Mouse (Mus musculus) bone marrow macrophage, adult 2 months (primary cell): ENCODE measurements around the gene Nr4a1.

ENCODE experiments used
- CTCF ChIP-seq: IDR thresholded peaks from 2 replicates; pipeline ENCODE4 v1.5.1; 2012; ENCODE audit warnings: low read depth, mild to moderate bottlenecking, low read length, moderate library complexity
- POLR2A ChIP-seq: IDR thresholded peaks from 2 replicates; pipeline ENCODE4 v1.6.1; 2012; ENCODE audit warnings: mild to moderate bottlenecking, low read depth, low read length, borderline replicate concordance

- TF ChIP-seq POLR2A (no peak), CTCF (no peak)
Measured at GRCm38 (mm10) chr15:101216036-101216435, 38.0 kb upstream of the Nr4a1 start.
